In genomic region chr4:136667757-136668156, GRCm38 (mm10) we compare ENCODE assay signal across 28 mouse cellular contexts. TPM values are rescaled to one million over a fixed set of nuclear protein-coding genes. Genes with fewer than 3 reads are reported as not detected.
DNase-seq lines count a peak whose midpoint lies in the region; ATAC-seq and TF ChIP-seq lines count a peak whose summit lies in the region.
"Had no signal": no experiment of that assay in that cellular context is flagged by ENCODE, and none has a peak within 500 bp of the region (broad histone marks: within the 10 kb centered on the region; RNA-seq: fewer than 3 reads in every experiment).

No protein-coding gene starts in this region.

- 44% methylated on average over 10 of the region's 10 CpGs for WGBS in heart, adult 2 months
- WGBS in heart, embryonic 11.5 days (ENCODE audit: insufficient replicate concordance): 55% methylated on average over 10 of the region's 10 CpGs
- WGBS in neural tube, embryonic 15.5 days: 72% methylated on average over 10 of the region's 10 CpGs

- no peak for ATAC-seq in heart, embryonic 11.5 days (replicated peaks; ENCODE audit: insufficient number of reproducible peaks, low FRiP score, low TSS enrichment)
- ATAC-seq in neural tube, embryonic 15.5 days (ENCODE audit: low FRiP score): no peak
- ATAC-seq: forebrain, embryonic 13.5 days; intestine, embryonic 15.5 days had no signal

- no peaks in the 10 kb centered on the region for H3K36me3 ChIP-seq in heart, adult 2 months (ENCODE audit: control insufficient read depth, insufficient read depth, low read length)
- no peaks in the 10 kb centered on the region for H3K36me3 ChIP-seq in heart, embryonic 11.5 days (ENCODE audit: control insufficient read depth, insufficient read depth, low read length)
- peaks cover 44% of the 10 kb centered on the region for H3K36me3 ChIP-seq in neural tube, embryonic 15.5 days
- H3K36me3 ChIP-seq: heart, embryonic 15.5 days had no signal

- intact Hi-C loops in heart, adult 2 months (cut with DNase I): no loop called here
- intact Hi-C loops in left cerebral cortex, adult 2 months (cut with DNase I): loop anchor here (5.0 kb wide), 1 partner anchor 405 kb away; no protein-coding TSS in a partner anchor
- intact Hi-C loops in left cerebral cortex, postnatal 4 days (cut with DNase I): no loop called here

- peak; percentile 43 for TF ChIP-seq CTCF in heart, adult 2 months (IDR thresholded peaks at IDR 0.05)
- TF ChIP-seq CTCF in left cerebral cortex, adult 2 months (IDR thresholded peaks at IDR 0.05): peak; percentile 45

- no peak overlapping the region for H3K4me3 ChIP-seq in heart, adult 2 months
- no peak overlapping the region for H3K4me3 ChIP-seq in heart, embryonic 11.5 days (ENCODE audit: low read depth, low read length)
- no peak overlapping the region for H3K4me3 ChIP-seq in left cerebral cortex, adult 2 months
- no peak overlapping the region for H3K4me3 ChIP-seq in neural tube, embryonic 15.5 days (replicated peaks)
- H3K4me3 ChIP-seq: forebrain, embryonic 13.5 days; heart, embryonic 15.5 days; hindbrain, embryonic 10.5 days; intestine, embryonic 15.5 days; neural tube, embryonic 12.5 days had no signal

- H3K79me2 ChIP-seq in heart, adult 2 months (replicated peaks; ENCODE audit: control insufficient read depth, insufficient read depth, low read length): no peaks in the 10 kb centered on the region

- TF ChIP-seq EP300 in heart, adult 2 months (IDR thresholded peaks at IDR 0.05; ENCODE audit: insufficient read depth, low read depth, low read length): no peak

- H3K4me2 ChIP-seq in heart, embryonic 11.5 days: no peak overlapping the region
- H3K4me2 ChIP-seq in neural tube, embryonic 15.5 days: no peak overlapping the region
- H3K4me2 ChIP-seq: forebrain, embryonic 13.5 days; heart, embryonic 15.5 days; intestine, embryonic 15.5 days; neural tube, embryonic 12.5 days had no signal

- no peak for DNase-seq in heart, adult 2 months
- DNase-seq in left cerebral cortex, adult 2 months (ENCODE audit: extremely low spot score in 1 of 2, low spot score in 2 of 2): no peak
- no peak for DNase-seq in left cerebral cortex, postnatal 4 days
- peak; percentile 75 for DNase-seq in ES-CJ7 (ENCODE audit: low read depth, low spot score)
- DNase-seq in brain, adult 2 months (ENCODE audit: low read depth, low spot score): peak; percentile 57
- DNase-seq in adrenal gland, adult (ENCODE audit: inconsistent age in 2 of 2, low spot score in 1 of 2): no peak
- DNase-seq: adrenal gland, postnatal 14 days; cerebellum, adult 9-10 months; kidney, postnatal 10 days; lung, postnatal 14 days; right cerebral cortex, postnatal 14 days; thymus, postnatal 14 days had no signal

- H3K4me1 ChIP-seq in heart, adult 2 months (ENCODE audit: control insufficient read depth, insufficient read depth, low read length): no peaks in the 10 kb centered on the region
- H3K4me1 ChIP-seq in heart, embryonic 11.5 days (ENCODE audit: control insufficient read depth, insufficient read depth, low read length): no peaks in the 10 kb centered on the region
- no peaks in the 10 kb centered on the region for H3K4me1 ChIP-seq in neural tube, embryonic 15.5 days
- H3K4me1 ChIP-seq: forebrain, embryonic 13.5 days; hindbrain, embryonic 10.5 days; intestine, embryonic 15.5 days; neural tube, embryonic 12.5 days had no signal

- H3K9ac ChIP-seq in heart, adult 2 months (ENCODE audit: low read depth, low read length): no peak overlapping the region
- no peak overlapping the region for H3K9ac ChIP-seq in heart, embryonic 11.5 days (ENCODE audit: low read depth, low read length)
- no peak overlapping the region for H3K9ac ChIP-seq in neural tube, embryonic 15.5 days (replicated peaks)
- H3K9ac ChIP-seq: forebrain, embryonic 13.5 days; heart, embryonic 15.5 days; intestine, embryonic 15.5 days; neural tube, embryonic 12.5 days had no signal

- H3K27me3 ChIP-seq in heart, adult 2 months (ENCODE audit: control insufficient read depth, insufficient read depth, low read length): no peaks in the 10 kb centered on the region; the same call in 1 of the 2 replicates
- H3K27me3 ChIP-seq in heart, embryonic 11.5 days (ENCODE audit: control insufficient read depth, insufficient read depth, low read length): peaks cover 2% of the 10 kb centered on the region; the same call in 1 of the 2 replicates
- no peaks in the 10 kb centered on the region for H3K27me3 ChIP-seq in neural tube, embryonic 15.5 days (replicated peaks)
- H3K27me3 ChIP-seq: forebrain, embryonic 13.5 days; heart, embryonic 15.5 days; intestine, embryonic 15.5 days; neural tube, embryonic 12.5 days had no signal

- no peak overlapping the region for H3K27ac ChIP-seq in heart, adult 2 months
- H3K27ac ChIP-seq in heart, embryonic 11.5 days (ENCODE audit: low read depth, low read length): no peak overlapping the region
- no peak overlapping the region for H3K27ac ChIP-seq in left cerebral cortex, adult 2 months
- no peak overlapping the region for H3K27ac ChIP-seq in neural tube, embryonic 15.5 days (replicated peaks)
- H3K27ac ChIP-seq: forebrain, embryonic 13.5 days; heart, embryonic 15.5 days; hindbrain, embryonic 10.5 days; intestine, embryonic 15.5 days; neural tube, embryonic 12.5 days had no signal

- TF ChIP-seq POLR2A in heart, adult 2 months (IDR thresholded peaks at IDR 0.05; ENCODE audit: insufficient read depth, low read depth, low read length): no peak

- H3K9me3 ChIP-seq in heart, embryonic 11.5 days (replicated peaks; ENCODE audit: control insufficient read depth, low read length): no peaks in the 10 kb centered on the region
- no peaks in the 10 kb centered on the region for H3K9me3 ChIP-seq in neural tube, embryonic 15.5 days (replicated peaks)
- H3K9me3 ChIP-seq: forebrain, embryonic 13.5 days; heart, embryonic 15.5 days; intestine, embryonic 15.5 days; neural tube, embryonic 12.5 days had no signal

RNA-seq across cellular contexts. Expression of gene Lactbl1, which starts 45.3 kb away (rescaled TPM):
- total RNA-seq in heart, adult 2 months (2021): not detected
- polyA plus RNA-seq in heart, adult 2 months (2012; rRNA removed): 0.08 and 0.18 TPM in 2 replicates
- polyA plus RNA-seq in heart, embryonic 11.5 days (2014; fragmentation: Nextera tagmentation; extraction: Ambion mirVana): not detected in 2 replicates
- under 1 TPM in 1 of 2 experiments, not detected in 1; 0.12 TPM for total RNA-seq in left cerebral cortex, adult 2 months (2021)
- under 1 TPM in 1 of 2 experiments, not detected in 1; 0.12 TPM for total RNA-seq in left cerebral cortex, postnatal 4 days (2021)
- polyA plus RNA-seq in neural tube, embryonic 15.5 days (2015; fragmentation: Nextera tagmentation; extraction: Ambion mirVana): 0.05 and 0.10 TPM in 2 replicates
- total RNA-seq: adrenal gland, postnatal 14 days; granulocyte monocyte progenitor cell, adult 5-6 weeks; liver, adult 2 months; MEL; monocyte, adult 5-6 weeks had no signal
- polyA plus RNA-seq: C2C12; forebrain, embryonic 13.5 days; heart, embryonic 15.5 days; hindbrain, embryonic 10.5 days; intestine, embryonic 15.5 days; liver, adult 2 months; neural tube, embryonic 12.5 days; stomach, embryonic 16.5 days had no signal

RNA-seq across cellular contexts. Expression of gene Tex46, which starts 57.5 kb away (rescaled TPM):
- total RNA-seq in heart, adult 2 months (2021): not detected
- not detected in 2 replicates for polyA plus RNA-seq in heart, adult 2 months (2012; rRNA removed)
- polyA plus RNA-seq in heart, embryonic 11.5 days (2014; fragmentation: Nextera tagmentation; extraction: Ambion mirVana): not detected in 2 replicates
- not detected for total RNA-seq in left cerebral cortex, adult 2 months (2021)
- not detected for total RNA-seq in left cerebral cortex, postnatal 4 days (2021)
- not detected in 2 replicates for polyA plus RNA-seq in neural tube, embryonic 15.5 days (2015; fragmentation: Nextera tagmentation; extraction: Ambion mirVana)
- total RNA-seq: adrenal gland, postnatal 14 days; granulocyte monocyte progenitor cell, adult 5-6 weeks; layer of hippocampus, postnatal 10 days; left cerebral cortex, postnatal 36 days; liver, adult 2 months; MEL; monocyte, adult 5-6 weeks had no signal
- polyA plus RNA-seq: C2C12; forebrain, embryonic 13.5 days; heart, embryonic 15.5 days; hindbrain, embryonic 10.5 days; intestine, embryonic 15.5 days; liver, adult 2 months; neural tube, embryonic 12.5 days; spleen, adult 2 months; stomach, embryonic 16.5 days had no signal

Comparison
In these comparisons a context has a peak if more than half of its experiments do, and no peak if none do; other contexts are left out.
1. DNase-seq: peak in ES-CJ7 (single experiment) and brain, adult 2 months (single experiment); none in heart, adult 2 months (0 of 2), left cerebral cortex, adult 2 months (0 of 2), left cerebral cortex, postnatal 4 days (single experiment) and adrenal gland, adult (0 of 2).